ENCODE assay signal across 8 mouse cellular contexts in the genomic region with DNA sequence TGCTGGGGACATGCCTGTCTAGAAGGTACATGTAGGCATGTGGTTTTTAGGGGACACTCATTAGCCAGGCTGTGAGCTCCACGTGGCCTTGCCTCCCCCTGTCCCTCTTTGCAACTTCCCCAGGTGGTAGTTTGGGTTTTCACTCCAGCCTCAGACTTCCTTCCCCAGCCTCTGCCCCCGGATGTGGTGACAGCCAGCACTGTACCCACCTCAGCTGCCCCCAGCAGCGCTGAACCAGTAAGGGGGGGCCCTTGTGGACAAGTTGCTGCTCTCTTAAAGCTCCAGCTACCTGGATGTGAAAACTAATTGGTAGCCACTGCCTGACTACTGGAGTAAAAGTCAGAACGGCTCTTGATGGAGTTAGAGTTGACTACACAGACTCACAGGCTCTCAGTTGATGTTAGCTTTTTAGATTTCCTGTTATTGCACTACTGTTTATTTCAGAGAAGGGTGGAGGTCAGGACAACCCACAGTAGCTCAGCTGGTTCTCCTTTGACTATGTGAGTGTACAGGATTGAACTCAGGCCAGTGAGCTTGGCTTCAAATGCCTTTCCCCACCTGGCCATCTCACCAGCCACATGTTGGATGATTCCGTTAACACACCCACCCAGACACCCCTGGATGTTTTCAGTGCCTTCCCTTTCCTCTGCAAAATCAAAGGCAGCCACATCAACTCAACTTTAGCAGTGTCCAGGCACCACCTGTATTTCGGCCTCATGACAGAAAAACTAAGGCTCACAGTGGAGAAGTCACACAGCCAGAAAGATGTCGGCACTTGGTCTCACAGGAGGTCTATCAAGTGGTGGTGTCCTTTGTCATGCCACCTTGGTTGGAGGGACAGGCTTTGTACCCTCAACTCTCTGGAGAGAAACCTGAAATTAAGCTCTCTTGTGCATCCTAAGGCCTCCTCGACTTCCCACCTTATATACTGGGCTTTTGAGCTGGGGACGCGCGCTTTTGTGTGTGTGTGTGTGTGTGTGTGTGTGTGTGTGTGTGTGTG. TPM values are rescaled to one million over a fixed set of nuclear protein-coding genes. Genes with fewer than 3 reads are reported as not detected.
A peak's percentile ranks its signal among the peaks of the same experiment; 100 is the strongest.
DNase-seq lines count a peak whose midpoint lies in the region; ATAC-seq and TF ChIP-seq lines count a peak whose summit lies in the region.

No protein-coding gene starts in this region.

- no peaks in the 10 kb centered on the region for H3K9me3 ChIP-seq in forebrain, embryonic 11.5 days (ENCODE audit: control insufficient read depth, low read length)
- no peaks in the 10 kb centered on the region for H3K9me3 ChIP-seq in limb, embryonic 10.5 days (replicated peaks)
- H3K9me3 ChIP-seq in midbrain, embryonic 10.5 days (replicated peaks) = no peaks in the 10 kb centered on the region
- H3K9me3 ChIP-seq in stomach, postnatal 0 days (ENCODE audit: control insufficient read depth, low read length) = no peaks in the 10 kb centered on the region

- DNase-seq in heart, adult 2 months = peak in 1 of 2 experiments; percentile 68
- DNase-seq in heart, adult 8-10 months (ENCODE audit: low spot score) = no peak
- no peak for DNase-seq in forebrain, embryonic 11.5 days (ENCODE audit: low spot score)
- DNase-seq in limb, embryonic 10.5 days (ENCODE audit: low spot score) = no peak
- DNase-seq in midbrain, embryonic 10.5 days (ENCODE audit: low spot score) = no peak
- no peak for DNase-seq in stomach, postnatal 0 days (ENCODE audit: low spot score)
- DNase-seq in layer of hippocampus, postnatal 25 days (ENCODE audit: extremely low spot score in 1 of 2, low spot score in 1 of 2) = no peak
- no peak for DNase-seq in gastrocnemius, adult 8-10 months (ENCODE audit: low spot score in 2 of 2)

- peaks cover 8% of the 10 kb centered on the region for H3K4me1 ChIP-seq in heart, adult 2 months (ENCODE audit: control insufficient read depth, insufficient read depth, low read length)
- H3K4me1 ChIP-seq in forebrain, embryonic 11.5 days (replicated peaks; ENCODE audit: control insufficient read depth, insufficient read depth, low read length) = peaks cover 8% of the 10 kb centered on the region
- peaks cover 53% of the 10 kb centered on the region for H3K4me1 ChIP-seq in limb, embryonic 10.5 days
- peaks cover 46% of the 10 kb centered on the region for H3K4me1 ChIP-seq in midbrain, embryonic 10.5 days
- peaks cover 5% of the 10 kb centered on the region; the same call in 1 of the 2 replicates for H3K4me1 ChIP-seq in stomach, postnatal 0 days (replicated peaks; ENCODE audit: control insufficient read depth, insufficient read depth)

- WGBS in heart, adult 2 months = 25% methylated on average over 11 of the region's 11 CpGs
- 48% methylated on average over 11 of the region's 11 CpGs for WGBS in forebrain, embryonic 11.5 days
- 47% methylated on average over 11 of the region's 11 CpGs for WGBS in limb, embryonic 10.5 days
- WGBS in midbrain, embryonic 10.5 days = 44% methylated on average over 11 of the region's 11 CpGs
- WGBS in stomach, postnatal 0 days = 30% methylated on average over 11 of the region's 11 CpGs

- no peak for TF ChIP-seq POLR2A in heart, adult 2 months (IDR thresholded peaks at IDR 0.05; ENCODE audit: insufficient read depth, low read depth, low read length)

- TF ChIP-seq EP300 in heart, adult 2 months (IDR thresholded peaks at IDR 0.05; ENCODE audit: insufficient read depth, low read depth, low read length) = no peak
- TF ChIP-seq EP300 in stomach, postnatal 0 days (optimal IDR thresholded peaks at IDR 0.05) = no peak

- peak; percentile 3; the same call in 1 of the 2 replicates for ATAC-seq in forebrain, embryonic 11.5 days (replicated peaks; ENCODE audit: low FRiP score)
- ATAC-seq in stomach, postnatal 0 days (ENCODE audit: low FRiP score, low TSS enrichment) = no peak

- no peaks in the 10 kb centered on the region for H3K79me2 ChIP-seq in heart, adult 2 months (replicated peaks; ENCODE audit: control insufficient read depth, insufficient read depth, low read length)

- no peak for TF ChIP-seq CTCF in heart, adult 2 months (IDR thresholded peaks at IDR 0.05)
- no peak for TF ChIP-seq CTCF in stomach, postnatal 0 days (IDR thresholded peaks at IDR 0.05; ENCODE audit: low read depth)

- peak overlapping the region; percentile 85 for H3K9ac ChIP-seq in heart, adult 2 months (ENCODE audit: low read depth, low read length)
- peak overlapping the region; percentile 76 for H3K9ac ChIP-seq in forebrain, embryonic 11.5 days (ENCODE audit: low read length)
- H3K9ac ChIP-seq in stomach, postnatal 0 days (ENCODE audit: low read length) = peak overlapping the region; percentile 84; the same call in 1 of the 2 replicates

- H3K36me3 ChIP-seq in heart, adult 2 months (ENCODE audit: control insufficient read depth, insufficient read depth, low read length) = no peaks in the 10 kb centered on the region
- H3K36me3 ChIP-seq in forebrain, embryonic 11.5 days (ENCODE audit: control insufficient read depth, insufficient read depth, low read length) = peaks cover 3% of the 10 kb centered on the region; the same call in 1 of the 2 replicates
- peaks cover 63% of the 10 kb centered on the region for H3K36me3 ChIP-seq in limb, embryonic 10.5 days
- H3K36me3 ChIP-seq in midbrain, embryonic 10.5 days = peaks cover 58% of the 10 kb centered on the region
- peaks cover 23% of the 10 kb centered on the region for H3K36me3 ChIP-seq in stomach, postnatal 0 days (ENCODE audit: control insufficient read depth, insufficient read depth, low read length)

- no peaks in the 10 kb centered on the region for H3K27me3 ChIP-seq in heart, adult 2 months (ENCODE audit: control insufficient read depth, insufficient read depth, low read length)
- H3K27me3 ChIP-seq in forebrain, embryonic 11.5 days (ENCODE audit: control insufficient read depth, insufficient read depth, low read length) = no peaks in the 10 kb centered on the region
- no peaks in the 10 kb centered on the region for H3K27me3 ChIP-seq in limb, embryonic 10.5 days (ENCODE audit: low read depth, poor library complexity, severe bottlenecking)
- peaks cover 15% of the 10 kb centered on the region; the same call in 1 of the 2 replicates for H3K27me3 ChIP-seq in midbrain, embryonic 10.5 days (ENCODE audit: low read depth, poor library complexity, severe bottlenecking)
- no peaks in the 10 kb centered on the region for H3K27me3 ChIP-seq in stomach, postnatal 0 days (ENCODE audit: control insufficient read depth, insufficient read depth, low read length)

- peak overlapping the region; percentile 97 for H3K4me2 ChIP-seq in forebrain, embryonic 11.5 days (ENCODE audit: low read depth, low read length, severe bottlenecking)
- H3K4me2 ChIP-seq in stomach, postnatal 0 days (replicated peaks; ENCODE audit: low read depth) = peak overlapping the region; percentile 97

- H3K4me3 ChIP-seq in heart, adult 2 months = 0 out of 2 replicates have a peak overlapping the region, but pooled peaks have one; percentile 16
- H3K4me3 ChIP-seq in forebrain, embryonic 11.5 days (ENCODE audit: low read depth, low read length) = peak overlapping the region; percentile 59; the same call in 1 of the 2 replicates
- H3K4me3 ChIP-seq in limb, embryonic 10.5 days = peak overlapping the region; percentile 76
- peak overlapping the region; percentile 74 for H3K4me3 ChIP-seq in midbrain, embryonic 10.5 days
- no peak overlapping the region for H3K4me3 ChIP-seq in stomach, postnatal 0 days (ENCODE audit: low read depth, low read length)

- H3K27ac ChIP-seq in heart, adult 2 months = peak overlapping the region; percentile 51
- 0 out of 2 replicates have a peak overlapping the region, but pooled peaks have one; percentile 25 for H3K27ac ChIP-seq in forebrain, embryonic 11.5 days (ENCODE audit: low read depth, low read length)
- peak overlapping the region; percentile 88 for H3K27ac ChIP-seq in limb, embryonic 10.5 days
- H3K27ac ChIP-seq in midbrain, embryonic 10.5 days (replicated peaks) = peak overlapping the region; percentile 84
- peak overlapping the region; percentile 85 for H3K27ac ChIP-seq in stomach, postnatal 0 days (replicated peaks)

- intact Hi-C loops in heart, adult 2 months (cut with DNase I) = loop anchor here (2.0 kb wide), 1 partner anchor 15 kb away; no protein-coding TSS in a partner anchor

RNA-seq across cellular contexts. Expression of a gene that starts 0.8 kb away (rescaled TPM):
- 10 to 100 TPM; 15.3 to 19.9 TPM for total RNA-seq in heart, adult 2 months (2021)
- polyA plus RNA-seq in heart, adult 2 months (2012; rRNA removed) = 24.5 and 26.2 TPM in 2 replicates
- total RNA-seq in heart, adult 8-10 months (2022) = 10 to 100 TPM; 13.1 to 16.7 (median 14.8) TPM
- 11.0 and 11.6 TPM in 2 replicates for polyA plus RNA-seq in forebrain, embryonic 11.5 days (2014; fragmentation: Nextera tagmentation; extraction: Ambion mirVana)
- polyA plus RNA-seq in limb, embryonic 10.5 days (2016; fragmentation: Nextera tagmentation; extraction: Ambion mirVana) = 15.0 and 15.6 TPM in 2 replicates
- 11.1 and 11.8 TPM in 2 replicates for polyA plus RNA-seq in midbrain, embryonic 10.5 days (2016; fragmentation: Nextera tagmentation; extraction: Ambion mirVana)
- 7.5 and 8.8 TPM in 2 replicates for polyA plus RNA-seq in stomach, postnatal 0 days (2015; fragmentation: Nextera tagmentation; extraction: Ambion mirVana)
- total RNA-seq in layer of hippocampus, postnatal 25 days (2021) = 1 to 10 TPM; 5.2 to 6.9 TPM
- total RNA-seq in gastrocnemius, adult 8-10 months (2022) = 1 to 10 TPM; 2.5 to 4.1 (median 3.4) TPM

RNA-seq across cellular contexts. Expression of a gene that starts 25.3 kb away (rescaled TPM):
- 10 to 100 TPM; 49.5 to 52.8 TPM for total RNA-seq in heart, adult 2 months (2021)
- 40.3 and 51.3 TPM in 2 replicates for polyA plus RNA-seq in heart, adult 2 months (2012; rRNA removed)
- total RNA-seq in heart, adult 8-10 months (2022) = 10 to 100 TPM; 47.3 to 56.4 (median 53.0) TPM
- 27.1 and 29.0 TPM in 2 replicates for polyA plus RNA-seq in forebrain, embryonic 11.5 days (2014; fragmentation: Nextera tagmentation; extraction: Ambion mirVana)
- 27.2 and 33.1 TPM in 2 replicates for polyA plus RNA-seq in limb, embryonic 10.5 days (2016; fragmentation: Nextera tagmentation; extraction: Ambion mirVana)
- polyA plus RNA-seq in midbrain, embryonic 10.5 days (2016; fragmentation: Nextera tagmentation; extraction: Ambion mirVana) = 28.3 and 32.9 TPM in 2 replicates
- polyA plus RNA-seq in stomach, postnatal 0 days (2015; fragmentation: Nextera tagmentation; extraction: Ambion mirVana) = 14.2 and 14.5 TPM in 2 replicates
- 10 to 100 TPM; 46.7 to 47.7 TPM for total RNA-seq in layer of hippocampus, postnatal 25 days (2021)
- 10 to 100 TPM; 55.5 to 67.9 (median 62.9) TPM for total RNA-seq in gastrocnemius, adult 8-10 months (2022)

RNA-seq across cellular contexts. Expression of a gene that starts 26.2 kb away (rescaled TPM):
- 10 to 100 TPM; 55.5 to 56.2 TPM for total RNA-seq in heart, adult 2 months (2021)
- polyA plus RNA-seq in heart, adult 2 months (2012; rRNA removed) = 94.2 and 101 TPM in 2 replicates
- total RNA-seq in heart, adult 8-10 months (2022) = 10 to 100 TPM; 47.9 to 61.2 (median 49.1) TPM
- polyA plus RNA-seq in forebrain, embryonic 11.5 days (2014; fragmentation: Nextera tagmentation; extraction: Ambion mirVana) = 137 and 166 TPM in 2 replicates
- 130 and 145 TPM in 2 replicates for polyA plus RNA-seq in limb, embryonic 10.5 days (2016; fragmentation: Nextera tagmentation; extraction: Ambion mirVana)
- polyA plus RNA-seq in midbrain, embryonic 10.5 days (2016; fragmentation: Nextera tagmentation; extraction: Ambion mirVana) = 108 and 137 TPM in 2 replicates
- 45.1 and 45.2 TPM in 2 replicates for polyA plus RNA-seq in stomach, postnatal 0 days (2015; fragmentation: Nextera tagmentation; extraction: Ambion mirVana)
- 100 to 1,000 TPM; 322 to 327 TPM for total RNA-seq in layer of hippocampus, postnatal 25 days (2021)
- total RNA-seq in gastrocnemius, adult 8-10 months (2022) = 10 to 100 TPM; 11.0 to 15.6 (median 14.0) TPM

RNA-seq across cellular contexts. Expression of a gene that starts 33.3 kb away (rescaled TPM):
- 10 to 100 TPM in 1 of 2 experiments, 1 to 10 TPM in 1; 8.6 to 12.1 TPM for total RNA-seq in heart, adult 2 months (2021)
- 19.6 and 20.0 TPM in 2 replicates for polyA plus RNA-seq in heart, adult 2 months (2012; rRNA removed)
- total RNA-seq in heart, adult 8-10 months (2022) = 1 to 10 TPM; 8.0 to 9.5 (median 8.6) TPM
- 4.8 and 7.0 TPM in 2 replicates for polyA plus RNA-seq in forebrain, embryonic 11.5 days (2014; fragmentation: Nextera tagmentation; extraction: Ambion mirVana)
- 7.0 and 8.2 TPM in 2 replicates for polyA plus RNA-seq in limb, embryonic 10.5 days (2016; fragmentation: Nextera tagmentation; extraction: Ambion mirVana)
- polyA plus RNA-seq in midbrain, embryonic 10.5 days (2016; fragmentation: Nextera tagmentation; extraction: Ambion mirVana) = 1.9 and 2.2 TPM in 2 replicates
- polyA plus RNA-seq in stomach, postnatal 0 days (2015; fragmentation: Nextera tagmentation; extraction: Ambion mirVana) = 3.5 and 5.1 TPM in 2 replicates
- 100 to 1,000 TPM; 150 to 160 TPM for total RNA-seq in layer of hippocampus, postnatal 25 days (2021)
- 1 to 10 TPM in 2 of 4 experiments, under 1 TPM in 2; 0.87 to 1.4 (median 1.1) TPM for total RNA-seq in gastrocnemius, adult 8-10 months (2022)

RNA-seq across cellular contexts. Expression of a gene that starts 49.7 kb away (rescaled TPM):
- total RNA-seq in heart, adult 2 months (2021) = 1 to 10 TPM in 1 of 2 experiments, under 1 TPM in 1; 0.47 to 1.6 TPM
- 7.4 and 13.1 TPM in 2 replicates for polyA plus RNA-seq in heart, adult 2 months (2012; rRNA removed)
- total RNA-seq in heart, adult 8-10 months (2022) = 1 to 10 TPM; 1.0 to 1.5 (median 1.1) TPM
- 7.3 and 7.4 TPM in 2 replicates for polyA plus RNA-seq in forebrain, embryonic 11.5 days (2014; fragmentation: Nextera tagmentation; extraction: Ambion mirVana)
- polyA plus RNA-seq in limb, embryonic 10.5 days (2016; fragmentation: Nextera tagmentation; extraction: Ambion mirVana) = 15.4 and 18.5 TPM in 2 replicates
- polyA plus RNA-seq in midbrain, embryonic 10.5 days (2016; fragmentation: Nextera tagmentation; extraction: Ambion mirVana) = 5.4 and 8.5 TPM in 2 replicates
- polyA plus RNA-seq in stomach, postnatal 0 days (2015; fragmentation: Nextera tagmentation; extraction: Ambion mirVana) = 7.3 and 7.4 TPM in 2 replicates
- total RNA-seq in layer of hippocampus, postnatal 25 days (2021) = 1 to 10 TPM; 2.5 to 3.2 TPM
- total RNA-seq in gastrocnemius, adult 8-10 months (2022) = under 1 TPM in 1 of 4 experiments, not detected in 3; 0.36 TPM

Comparison
In these comparisons a context has a peak if more than half of its experiments do, and no peak if none do; other contexts are left out.
1. H3K27ac ChIP-seq: peak in every context shown above with its lines; median percentile 88 in limb, embryonic 10.5 days; 85 in stomach, postnatal 0 days; 84 in midbrain, embryonic 10.5 days; 51 in heart, adult 2 months; 25 in forebrain, embryonic 11.5 days.